Comparison of ENCODE assay signal across 19 mouse cellular contexts in the genomic region with DNA sequence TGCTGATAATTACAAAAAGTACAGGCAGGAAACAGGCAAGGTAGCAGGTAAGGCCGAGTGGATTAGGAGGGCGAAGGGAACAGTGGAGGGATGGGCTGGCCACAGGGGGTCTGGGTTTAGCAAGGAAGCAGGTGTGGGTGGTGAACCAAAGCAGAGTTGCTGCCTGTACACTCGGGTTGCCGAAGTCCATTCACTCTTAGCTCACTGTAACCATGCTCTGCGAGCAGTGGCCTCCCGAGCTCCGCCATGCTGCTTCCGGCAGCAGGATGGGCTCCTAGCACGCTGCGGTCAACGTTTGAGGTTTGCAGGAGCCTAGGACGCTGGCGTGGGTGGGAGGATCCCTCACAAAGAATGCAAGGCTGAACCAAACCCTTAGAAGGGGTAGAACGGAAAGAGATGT. TPM values are rescaled to one million over a fixed set of nuclear protein-coding genes. Genes with fewer than 3 reads are reported as not detected.
DNase-seq lines count a peak whose midpoint lies in the region; ATAC-seq and TF ChIP-seq lines count a peak whose summit lies in the region.
"Had no signal": no experiment of that assay in that cellular context is flagged by ENCODE, and none has a peak within 500 bp of the region (broad histone marks: within the 10 kb centered on the region; RNA-seq: fewer than 3 reads in every experiment).

No protein-coding gene starts in this region.

- H3K4me1 ChIP-seq in megakaryocyte, embryonic 14.5 days: no peaks in the 10 kb centered on the region
- H3K4me1 ChIP-seq in midbrain, embryonic 16.5 days (ENCODE audit: control insufficient read depth, insufficient read depth, low read length): peaks cover 16% of the 10 kb centered on the region
- peaks cover 7% of the 10 kb centered on the region; the same call in 1 of the 2 replicates for H3K4me1 ChIP-seq in midbrain, postnatal 0 days (ENCODE audit: insufficient read depth, low read length)
- H3K4me1 ChIP-seq in ES-E14 (ENCODE audit: control insufficient read depth in 2 of 2, insufficient read depth in 2 of 2, low read length in 2 of 2, poor library complexity in 1 of 2): peaks cover 7 to 10% of the 10 kb centered on the region in 2 experiments; a peak in 3 of 4 replicates
- H3K4me1 ChIP-seq: heart, embryonic 12.5 days had no signal

- H3K4me3 ChIP-seq in megakaryocyte, embryonic 14.5 days (replicated peaks): peak overlapping the region; percentile 4
- H3K4me3 ChIP-seq in midbrain, embryonic 16.5 days (ENCODE audit: low read depth, low read length): no peak overlapping the region
- no peak overlapping the region for H3K4me3 ChIP-seq in midbrain, postnatal 0 days (ENCODE audit: low read depth, low read length)
- H3K4me3 ChIP-seq in ES-E14 (ENCODE audit: insufficient read depth in 1 of 2, low read depth in 1 of 2, low read length in 2 of 2, poor library complexity in 1 of 2, severe bottlenecking in 1 of 2): peak overlapping the region; percentile 9 to 14; a peak in 3 of 4 replicates
- H3K4me3 ChIP-seq: embryonic facial prominence, embryonic 13.5 days; forebrain, embryonic 12.5 days; heart, embryonic 12.5 days; hindbrain, embryonic 10.5 days had no signal

- WGBS in midbrain, embryonic 16.5 days: 60% methylated on average over 14 of the region's 14 CpGs
- WGBS in midbrain, postnatal 0 days: 42% methylated on average over 14 of the region's 14 CpGs

- no peaks in the 10 kb centered on the region for H3K36me3 ChIP-seq in megakaryocyte, embryonic 14.5 days (replicated peaks; ENCODE audit: low read length)
- H3K36me3 ChIP-seq in midbrain, embryonic 16.5 days (ENCODE audit: control insufficient read depth, insufficient read depth, low read length): no peaks in the 10 kb centered on the region
- H3K36me3 ChIP-seq in midbrain, postnatal 0 days (ENCODE audit: insufficient read depth, low read length): no peaks in the 10 kb centered on the region
- no peaks in the 10 kb centered on the region for H3K36me3 ChIP-seq in ES-E14 (ENCODE audit: control insufficient read depth, insufficient read depth, low read length, poor library complexity, severe bottlenecking)
- H3K36me3 ChIP-seq: embryonic facial prominence, embryonic 13.5 days; forebrain, embryonic 12.5 days; heart, embryonic 12.5 days; hindbrain, embryonic 10.5 days had no signal

- H3K9me3 ChIP-seq in megakaryocyte, embryonic 14.5 days: no peaks in the 10 kb centered on the region
- H3K9me3 ChIP-seq in midbrain, embryonic 16.5 days (replicated peaks; ENCODE audit: control insufficient read depth, low read length, poor library complexity, severe bottlenecking): no peaks in the 10 kb centered on the region
- no peaks in the 10 kb centered on the region for H3K9me3 ChIP-seq in midbrain, postnatal 0 days (ENCODE audit: low read length)
- H3K9me3 ChIP-seq in ES-E14 (ENCODE audit: control insufficient read depth, insufficient read depth, low read depth, low read length): no peaks in the 10 kb centered on the region
- H3K9me3 ChIP-seq: embryonic facial prominence, embryonic 13.5 days; forebrain, embryonic 12.5 days; heart, embryonic 12.5 days; hindbrain, embryonic 10.5 days had no signal

- H3K27me3 ChIP-seq in megakaryocyte, embryonic 14.5 days (replicated peaks): peaks cover 4% of the 10 kb centered on the region
- H3K27me3 ChIP-seq in midbrain, embryonic 16.5 days (ENCODE audit: control insufficient read depth, insufficient read depth, low read depth, low read length): no peaks in the 10 kb centered on the region
- H3K27me3 ChIP-seq in midbrain, postnatal 0 days (ENCODE audit: insufficient read depth, low read length): no peaks in the 10 kb centered on the region
- H3K27me3 ChIP-seq: CH12.LX; embryonic facial prominence, embryonic 13.5 days; forebrain, embryonic 12.5 days; heart, embryonic 12.5 days had no signal

- no peak for ATAC-seq in megakaryocyte, adult 5-6 weeks (ENCODE audit: poor library complexity, severe bottlenecking)
- no peak for ATAC-seq in midbrain, embryonic 16.5 days
- ATAC-seq in midbrain, postnatal 0 days (ENCODE audit: low FRiP score): no peak
- ATAC-seq: forebrain, embryonic 16.5 days had no signal

- no peak for TF ChIP-seq CTCF in midbrain, postnatal 0 days (IDR thresholded peaks at IDR 0.05)

- H3K4me2 ChIP-seq in midbrain, embryonic 16.5 days (ENCODE audit: low read length): no peak overlapping the region
- H3K4me2 ChIP-seq in midbrain, postnatal 0 days (ENCODE audit: low read depth, low read length, poor library complexity, severe bottlenecking): no peak overlapping the region
- H3K4me2 ChIP-seq: embryonic facial prominence, embryonic 13.5 days; forebrain, embryonic 12.5 days; heart, embryonic 12.5 days had no signal

- in situ Hi-C loops in ES-E14 (cut with MboI; ENCODE audit: low sequenced_read_pairs in 2 of 2, unreplicated experiment in 2 of 2): no loop called here

- H3K27ac ChIP-seq in midbrain, embryonic 16.5 days (ENCODE audit: low read length): 0 out of 2 replicates have a peak overlapping the region, but pooled peaks have one; percentile 6
- H3K27ac ChIP-seq in midbrain, postnatal 0 days (ENCODE audit: low read depth, low read length): no peak overlapping the region
- no peak overlapping the region for H3K27ac ChIP-seq in ES-E14 (ENCODE audit: insufficient read depth, low read depth, low read length, poor library complexity, severe bottlenecking)
- H3K27ac ChIP-seq: embryonic facial prominence, embryonic 13.5 days; forebrain, embryonic 12.5 days; hindbrain, embryonic 10.5 days; hindbrain, embryonic 14.5 days had no signal

- no peak for DNase-seq in midbrain, postnatal 0 days (ENCODE audit: low spot score)
- no peak for DNase-seq in ES-E14 (ENCODE audit: low read depth, low spot score)
- DNase-seq in kidney, postnatal 10 days: no peak
- DNase-seq in spleen, adult 12 weeks (ENCODE audit: low spot score): no peak
- DNase-seq: adrenal gland, adult 8-10 months; adrenal gland, postnatal 36 days; cerebellum, adult 2 months; cerebellum, postnatal 10 days; gastrocnemius, postnatal 10 days had no signal

- no peak overlapping the region for H3K9ac ChIP-seq in midbrain, embryonic 16.5 days (ENCODE audit: low read depth, low read length)
- H3K9ac ChIP-seq in midbrain, postnatal 0 days (replicated peaks; ENCODE audit: low read length, poor library complexity, severe bottlenecking): no peak overlapping the region
- 0 out of 2 replicates have a peak overlapping the region, but pooled peaks have one; percentile 4 for H3K9ac ChIP-seq in ES-E14 (ENCODE audit: insufficient read depth, low read depth, low read length, poor library complexity, severe bottlenecking)
- H3K9ac ChIP-seq: embryonic facial prominence, embryonic 13.5 days; forebrain, embryonic 12.5 days; heart, embryonic 12.5 days; hindbrain, embryonic 14.5 days had no signal

TF ChIP-seq in ES-E14, 5 proteins besides CTCF, POLR2A, EP300 and RAD21:
- TF ChIP-seq HCFC1 (IDR thresholded peaks at IDR 0.05; ENCODE audit: borderline replicate concordance, insufficient read depth, low read length): no peak
- TF ChIP-seq MAFK (IDR thresholded peaks at IDR 0.05; ENCODE audit: insufficient read depth, low read depth, low read length): no peak
- no peak for TF ChIP-seq ZC3H11A (IDR thresholded peaks at IDR 0.05; ENCODE audit: borderline replicate concordance, low read depth, low read length)
- TF ChIP-seq ZNF384 (IDR thresholded peaks at IDR 0.05; ENCODE audit: low read depth, low read length): no peak
- TF ChIP-seq CHD2 (IDR thresholded peaks at IDR 0.05; ENCODE audit: low read depth, low read length): no peak

RNA-seq across cellular contexts. Expression of gene Dgkh, which starts 43.1 kb away (rescaled TPM):
- polyA plus RNA-seq in megakaryocyte, embryonic 14.5 days (2012; ENCODE audit: insufficient read depth, low replicate concordance): 0.01 and 0.17 TPM in 2 replicates
- 4.8 and 5.9 TPM in 2 replicates for total RNA-seq in megakaryocyte, adult 5-6 weeks (2015)
- total RNA-seq in megakaryocyte, adult 5-6 weeks (2017): 3.5 and 5.9 TPM in 2 replicates
- polyA plus RNA-seq in midbrain, embryonic 16.5 days (2015; fragmentation: Nextera tagmentation; extraction: Ambion mirVana): 2.4 and 2.6 TPM in 2 replicates
- total RNA-seq in midbrain, postnatal 0 days (2014; rRNA removed): 15.3 and 17.0 TPM in 2 replicates
- 2.2 and 2.8 TPM in 2 replicates for polyA plus RNA-seq in midbrain, postnatal 0 days (2015; fragmentation: Nextera tagmentation; extraction: Ambion mirVana)
- 8.2 and 26.1 TPM in 2 replicates for total RNA-seq in ES-E14 (2012; rRNA removed)

Comparison
In these comparisons a context has a peak if more than half of its experiments do, and no peak if none do; other contexts are left out.
1. H3K4me3 ChIP-seq: peak in megakaryocyte, embryonic 14.5 days (single experiment) and ES-E14 (2 of 2); none in midbrain, embryonic 16.5 days (single experiment) and midbrain, postnatal 0 days (single experiment).